Mouse (Mus musculus) C2C12 (cell line): Measurements from ENCODE around the gene Mmd. TPM values are rescaled to one million over a fixed set of nuclear protein-coding genes. Genes with fewer than 3 reads are reported as not detected.

Experiments used
- H3K27me3 ChIP-seq: one replicate; pipeline ENCODE4 v1.6.1; 2011; ENCODE audit not compliant: control insufficient read depth, insufficient read depth, insufficient read length
- H3K36me3 ChIP-seq: one replicate; pipeline ENCODE4 v1.6.1; 2011; ENCODE audit not compliant: control insufficient read depth, insufficient read depth
- H3K4me3 ChIP-seq: one replicate; pipeline ENCODE4 v1.5.1; 2011; ENCODE audit warnings: mild to moderate bottlenecking, control low read depth; ENCODE audit not compliant: poor library complexity, insufficient read depth, severe bottlenecking
- H3K79me2 ChIP-seq: one replicate; pipeline ENCODE4 v1.6.1; 2011; ENCODE audit not compliant: control insufficient read depth, insufficient read depth
- H3K79me3 ChIP-seq: one replicate; pipeline ENCODE4 v1.6.1; 2011; ENCODE audit warnings: low read depth, control low read depth
- H3ac ChIP-seq: one replicate; pipeline ENCODE3; 2011; ENCODE audit warnings: low read depth; ENCODE audit not compliant: control insufficient read depth, insufficient read length
- CEBPB ChIP-seq: IDR thresholded peaks from one replicate; pipeline ENCODE4 v1.6.1; 2011; ENCODE audit warnings: low read depth, mild to moderate bottlenecking, control low read depth, moderate library complexity
- CTCF ChIP-seq: IDR thresholded peaks from one replicate; pipeline ENCODE4 v1.5.1; 2011; ENCODE audit not compliant: control insufficient read depth, insufficient read depth, insufficient read length
- FOSL1 ChIP-seq: IDR thresholded peaks from one replicate; pipeline ENCODE4 v1.8.0; 2011; ENCODE audit warnings: mild to moderate bottlenecking, low read length; ENCODE audit not compliant: poor library complexity, insufficient read depth, severe bottlenecking
- MAX ChIP-seq: IDR thresholded peaks from one replicate; pipeline ENCODE4 v1.6.1; 2011; ENCODE audit warnings: mild to moderate bottlenecking, control low read depth
- MYOD1 ChIP-seq: IDR thresholded peaks from one replicate; pipeline ENCODE4 v1.6.1; 2011; ENCODE audit warnings: low read depth; ENCODE audit not compliant: control insufficient read depth, insufficient read length
- MYOG ChIP-seq: IDR thresholded peaks from one replicate; pipeline ENCODE4 v1.6.1; 2011; ENCODE audit not compliant: control insufficient read depth, insufficient read length; ENCODE audit errors: extremely low read depth
- USF1 ChIP-seq: IDR thresholded peaks from one replicate; pipeline ENCODE4 v1.6.1; 2011; ENCODE audit warnings: low read depth, mild to moderate bottlenecking, control low read depth, moderate library complexity
- polyA plus RNA-seq: library from polyadenylated mRNA; unstranded; fragments of >200 nt; fragmentation: generic; extraction: Trizol; gene quantifications from one replicate; pipeline ENCODE4 v1.2.1, GENCODE M21; 2012; ENCODE audit warnings: missing spikeins

The Mmd gene
- polyA plus RNA-seq, 1 experiment, result 257 TPM

GRCm38 (mm10) chr11:90306993-90307392, 57.7 kb downstream of the Mmd start:
- Histone ChIP-seq H3K79me3 (no peaks in the 10 kb centered on the region), H3K27me3 (no peaks in the 10 kb centered on the region), H3K79me2 (no peaks in the 10 kb centered on the region), H3K36me3 (no peaks in the 10 kb centered on the region), H3K4me3 (no peak overlapping the region), H3ac (no peak overlapping the region)
- TF ChIP-seq MYOG (no peak), CTCF (peak; percentile 32), MAX (no peak)

GRCm38 (mm10) chr11:90314606-90315005, 65.3 kb downstream of the Mmd start:
- Histone ChIP-seq H3K36me3 (no peaks in the 10 kb centered on the region), H3K27me3 (no peaks in the 10 kb centered on the region), H3K4me3 (no peak overlapping the region), H3ac (no peak overlapping the region), H3K79me3 (no peaks in the 10 kb centered on the region), H3K79me2 (no peaks in the 10 kb centered on the region)
- no peak for TF ChIP-seq MAX
- no peak for TF ChIP-seq CTCF
- no peak for TF ChIP-seq USF1
- TF ChIP-seq MYOD1, result no peak
- no peak for TF ChIP-seq MYOG
- no peak for TF ChIP-seq CEBPB
- TF ChIP-seq FOSL1, result no peak

DNA sequence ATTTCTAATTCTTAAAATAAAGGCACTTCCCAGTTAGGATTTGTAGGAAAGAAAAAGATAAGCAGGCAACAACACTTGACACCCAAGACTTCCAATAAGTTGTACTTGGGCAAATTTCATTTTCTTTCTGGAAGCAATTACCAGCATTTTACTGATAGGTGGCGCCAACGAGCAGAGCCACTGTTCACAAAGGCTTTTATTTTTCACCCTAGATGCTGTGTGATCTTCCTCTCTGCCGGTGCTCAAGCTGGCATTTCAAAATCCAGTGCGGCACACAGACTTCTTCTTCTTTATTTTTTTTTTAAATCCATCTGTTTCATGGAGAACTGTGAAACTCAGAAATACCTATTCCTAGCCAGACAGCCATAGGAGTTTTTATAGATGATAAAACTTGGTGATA, 68.2 kb downstream of the Mmd start:
- H3K79me2 ChIP-seq, result no peaks in the 10 kb centered on the region
- no peaks in the 10 kb centered on the region for H3K36me3 ChIP-seq
- no peaks in the 10 kb centered on the region for H3K79me3 ChIP-seq
- H3ac ChIP-seq, result no peak overlapping the region
- TF ChIP-seq CEBPB, result no peak
- no peak for TF ChIP-seq CTCF
- no peak for TF ChIP-seq MAX
- TF ChIP-seq FOSL1, result no peak
- TF ChIP-seq USF1, result no peak
- no peak for TF ChIP-seq MYOD1
- no peak for TF ChIP-seq MYOG
- no peak overlapping the region for H3K4me3 ChIP-seq
- peaks cover 4% of the 10 kb centered on the region for H3K27me3 ChIP-seq

DNA sequence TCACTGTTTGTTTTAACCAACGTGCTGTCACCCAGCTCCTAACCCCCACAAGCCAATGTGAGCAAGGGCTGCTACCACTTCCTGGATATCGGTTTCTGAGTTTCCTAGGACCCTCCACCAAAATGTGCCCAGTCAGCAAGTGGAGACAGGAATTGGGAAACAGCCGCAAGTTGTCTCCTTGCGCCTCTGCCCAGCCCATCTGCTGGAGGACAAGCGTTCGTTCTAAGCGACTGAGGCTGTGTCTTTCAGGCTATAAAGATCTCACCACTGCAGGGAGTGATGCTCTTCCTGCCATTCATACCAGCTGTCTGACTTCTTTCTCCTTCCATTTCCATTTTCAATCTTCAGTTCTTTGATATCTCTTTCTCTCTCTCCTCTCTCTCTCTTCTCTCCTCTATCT, 71.7 kb downstream of the Mmd start:
- H3K27me3 ChIP-seq, result peaks cover 4% of the 10 kb centered on the region
- H3K79me3 ChIP-seq, result no peaks in the 10 kb centered on the region
- H3ac ChIP-seq, result no peak overlapping the region
- no peaks in the 10 kb centered on the region for H3K36me3 ChIP-seq
- no peak for TF ChIP-seq CTCF
- no peak for TF ChIP-seq USF1
- no peak for TF ChIP-seq MAX
- TF ChIP-seq MYOG, result no peak
- TF ChIP-seq FOSL1, result no peak
- no peak for TF ChIP-seq MYOD1
- no peak for TF ChIP-seq CEBPB
- H3K79me2 ChIP-seq, result no peaks in the 10 kb centered on the region
- H3K4me3 ChIP-seq, result no peak overlapping the region

GRCm38 (mm10) chr11:90324597-90324996, 75.3 kb downstream of the Mmd start:
- TF ChIP-seq USF1 (no peak), MAX (no peak), FOSL1 (no peak), MYOD1 (no peak), CTCF (no peak)
- Histone ChIP-seq H3ac (no peak overlapping the region), H3K27me3 (peaks cover 4% of the 10 kb centered on the region), H3K4me3 (no peak overlapping the region), H3K36me3 (no peaks in the 10 kb centered on the region), H3K79me3 (no peaks in the 10 kb centered on the region), H3K79me2 (no peaks in the 10 kb centered on the region)

- H3K27me3 ChIP-seq, result no peaks in the 10 kb centered on the region
- no peaks in the 10 kb centered on the region for H3K36me3 ChIP-seq
- no peak overlapping the region for H3K4me3 ChIP-seq
- no peaks in the 10 kb centered on the region for H3K79me2 ChIP-seq
- no peaks in the 10 kb centered on the region for H3K79me3 ChIP-seq
- no peak for TF ChIP-seq CEBPB
- no peak for TF ChIP-seq MYOD1
- no peak for TF ChIP-seq FOSL1
- no peak for TF ChIP-seq USF1
- no peak for TF ChIP-seq CTCF
- TF ChIP-seq MAX, result no peak
- TF ChIP-seq MYOG, result no peak
- no peak overlapping the region for H3ac ChIP-seq
Measured at GRCm38 (mm10) chr11:90326146-90326545, 76.9 kb downstream of the Mmd start.
